Mouse (Mus musculus) bone marrow, adult 2 months (tissue): Measurements from ENCODE around the gene Ccdc88b. TPM values are rescaled to one million over a fixed set of nuclear protein-coding genes. Genes with fewer than 3 reads are reported as not detected.

Experiments
- H3K27ac ChIP-seq: fragments of 200-500 bp; 2 replicates; pipeline ENCODE4 v1.5.1; 2012; ENCODE audit warnings: low read depth, mild to moderate bottlenecking, control low read depth, inconsistent platforms, low read length; ENCODE audit not compliant: control insufficient read depth, poor library complexity, insufficient read depth
- H3K4me1 ChIP-seq: fragments of 200-500 bp; 2 replicates; pipeline ENCODE4 v1.6.1; 2011; ENCODE audit warnings: low read length; ENCODE audit not compliant: control insufficient read depth, insufficient read depth
- H3K4me3 ChIP-seq: fragments of 200-500 bp; replicated peaks from 2 replicates; pipeline ENCODE3; 2011; ENCODE audit warnings: mild to moderate bottlenecking, low read depth, low read length, control low read depth; ENCODE audit not compliant: control insufficient read depth
- CTCF ChIP-seq: fragments of 200-500 bp; IDR thresholded peaks from 2 replicates; pipeline ENCODE4 v1.5.1; 2011; ENCODE audit warnings: low read length, control low read depth; ENCODE audit not compliant: control insufficient read depth, insufficient read depth
- POLR2A ChIP-seq: fragments of 200-500 bp; IDR thresholded peaks from 2 replicates; pipeline ENCODE4 v1.6.1; 2011; ENCODE audit warnings: low read depth, mild to moderate bottlenecking, control low read depth, low read length, borderline replicate concordance; ENCODE audit not compliant: control insufficient read depth
- WGBS: fragments of 180-500 bp; shearing (Covaris S2); methylation state at CpG from one replicate; pipeline ENCODE4 v1.1.7; 2018; 5-methylcytosine and 5-hydroxymethylcytosine counted together
- polyA plus RNA-seq: library from polyadenylated mRNA; stranded (reverse); fragments of >200 nt; gene quantifications from 2 replicates; pipeline ENCODE4 v1.2.4, GENCODE M21; 2011; ENCODE audit warnings: low replicate concordance; ENCODE audit not compliant: missing spikeins, insufficient read depth, insufficient read length

The Ccdc88b gene
- polyA plus RNA-seq, 1 experiment, result 66.6 TPM

DNA sequence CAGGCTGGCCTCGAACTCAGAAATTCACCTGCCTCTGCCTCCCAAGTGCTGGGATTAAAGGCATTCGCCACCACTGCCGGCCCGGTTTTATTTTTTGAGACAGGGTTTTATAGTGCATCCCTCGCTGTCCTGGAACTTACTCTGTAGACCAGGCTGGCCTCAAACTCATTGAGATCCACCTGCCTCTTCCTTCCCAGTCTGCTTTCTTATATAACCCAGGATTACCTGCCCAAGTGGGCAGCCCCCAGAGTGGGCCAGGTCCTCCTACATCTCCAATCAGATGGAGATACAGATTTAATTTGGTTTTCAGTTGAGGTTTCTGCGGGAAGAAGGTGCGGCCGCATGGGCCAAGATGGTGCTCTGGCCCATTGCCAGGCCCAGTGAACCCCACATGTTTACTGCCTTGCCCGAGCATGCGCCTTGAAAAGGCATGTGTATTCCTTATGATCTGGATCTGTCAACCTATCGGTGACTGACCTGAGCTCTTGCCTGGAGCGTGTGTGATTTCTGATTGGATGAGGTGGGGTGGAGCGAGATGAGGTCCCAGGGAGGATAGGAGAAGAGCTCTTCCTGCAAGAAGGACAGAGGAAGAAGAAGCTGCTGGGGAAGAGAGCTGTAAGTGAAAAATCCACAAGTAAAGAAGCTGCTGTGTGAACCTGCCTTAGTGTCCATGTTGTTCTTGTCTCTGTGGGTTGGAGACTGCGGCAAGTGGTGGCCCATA, 35.9 kb upstream of the Ccdc88b start:
- H3K27ac ChIP-seq, result no peak overlapping the region
- TF ChIP-seq POLR2A, result no peak
- no peak for TF ChIP-seq CTCF
- WGBS, result 89% methylated on average over 14 of the region's 14 CpGs
- H3K4me1 ChIP-seq, result no peaks in the 10 kb centered on the region
- H3K4me3 ChIP-seq, result no peak overlapping the region

DNA sequence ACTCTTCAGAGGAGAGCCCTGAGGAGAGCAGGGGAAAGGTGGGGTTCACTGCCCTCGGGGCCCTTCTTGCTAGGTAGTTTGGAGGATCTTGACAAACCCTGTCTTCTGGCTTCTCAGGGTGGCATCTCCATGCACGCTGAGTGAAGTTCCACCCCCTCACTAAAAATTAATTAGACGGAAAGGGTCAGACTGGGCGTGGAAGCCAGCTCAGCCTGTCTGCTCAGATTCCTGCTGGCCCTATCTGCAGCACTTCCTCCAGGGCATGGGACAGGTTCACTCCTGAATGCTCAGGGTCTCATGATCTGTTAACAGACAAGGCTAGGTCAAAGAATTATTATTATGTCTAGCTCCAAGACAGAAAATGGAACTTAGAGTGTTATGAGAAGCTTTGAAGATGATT, 34.5 kb upstream of the Ccdc88b start:
- TF ChIP-seq POLR2A (no peak), CTCF (no peak)
- no peak overlapping the region for H3K4me3 ChIP-seq
- WGBS, result 73% methylated on average over 4 of the region's 4 CpGs
- no peaks in the 10 kb centered on the region for H3K4me1 ChIP-seq
- no peak overlapping the region for H3K27ac ChIP-seq

DNA sequence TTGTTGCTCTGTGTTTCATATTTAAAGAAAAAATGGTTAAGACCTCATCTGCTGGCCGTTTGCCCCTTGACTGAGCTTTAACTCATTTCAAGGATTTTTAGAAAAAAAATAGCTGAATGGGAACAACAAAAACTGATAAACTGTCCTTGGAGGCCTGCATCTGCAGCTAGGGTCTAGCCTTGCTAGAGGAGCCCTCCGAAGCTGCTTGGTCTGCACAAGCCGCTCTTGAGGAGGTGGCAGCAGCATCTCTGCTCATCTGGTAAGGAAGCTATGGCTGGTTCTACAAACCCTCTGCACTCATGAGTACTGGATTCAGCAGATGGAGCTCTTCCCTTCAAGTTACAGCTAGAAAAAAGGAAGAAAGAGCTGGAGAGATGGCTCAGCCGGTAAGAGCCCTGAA, 20.0 kb upstream of the Ccdc88b start:
- 75% methylated on average over 4 of the region's 4 CpGs for WGBS
- Histone ChIP-seq H3K4me1 (no peaks in the 10 kb centered on the region; the same call in none of the 2 replicates), H3K4me3 (no peak overlapping the region), H3K27ac (no peak overlapping the region)
- TF ChIP-seq CTCF (no peak), POLR2A (no peak)

DNA sequence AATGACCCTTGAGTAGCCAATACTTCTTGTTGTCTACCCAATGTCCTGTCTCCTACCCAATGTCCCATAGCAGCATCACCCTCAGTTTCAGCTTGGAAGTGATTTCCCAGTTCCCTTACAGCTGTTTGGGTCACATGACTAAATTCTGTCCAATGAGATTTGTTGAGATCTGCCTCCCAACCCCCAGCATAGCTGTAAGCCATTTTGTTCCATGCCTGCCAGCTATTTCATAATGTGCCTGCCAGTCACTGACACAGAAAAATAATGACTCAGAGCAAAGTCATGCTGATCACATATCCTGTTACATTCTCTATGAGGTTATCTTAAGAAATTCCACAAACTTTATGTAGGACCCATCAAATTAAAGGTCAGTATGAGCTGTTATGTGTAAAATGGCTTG, 18.8 kb upstream of the Ccdc88b start:
- Histone ChIP-seq H3K4me1 (peaks cover 2% of the 10 kb centered on the region), H3K4me3 (no peak overlapping the region), H3K27ac (no peak overlapping the region)
- TF ChIP-seq POLR2A (no peak), CTCF (no peak)

DNA sequence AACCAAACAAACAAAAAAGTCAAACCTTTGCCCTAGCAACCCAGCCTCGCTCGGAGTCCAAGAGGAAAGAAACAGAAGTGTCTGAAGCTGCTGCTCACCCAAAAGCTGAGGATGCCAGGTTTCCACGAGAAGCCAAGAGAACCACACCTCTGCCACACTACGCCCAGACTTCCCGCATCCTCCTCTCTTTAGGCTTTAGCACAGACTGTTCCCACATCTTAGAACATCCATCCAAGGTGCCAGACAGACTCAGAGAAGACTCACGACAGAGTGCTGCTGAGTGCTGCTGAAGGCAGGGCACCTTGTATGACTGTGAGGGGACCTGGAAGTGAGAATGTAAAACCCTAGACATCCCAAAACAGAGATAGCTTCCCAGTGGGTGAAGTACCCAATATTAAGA, 17.8 kb upstream of the Ccdc88b start:
- TF ChIP-seq POLR2A (no peak), CTCF (no peak)
- H3K4me1 ChIP-seq, result peaks cover 3% of the 10 kb centered on the region
- WGBS, result 88% methylated on average over 6 of the region's 6 CpGs
- no peak overlapping the region for H3K4me3 ChIP-seq
- no peak overlapping the region for H3K27ac ChIP-seq

DNA sequence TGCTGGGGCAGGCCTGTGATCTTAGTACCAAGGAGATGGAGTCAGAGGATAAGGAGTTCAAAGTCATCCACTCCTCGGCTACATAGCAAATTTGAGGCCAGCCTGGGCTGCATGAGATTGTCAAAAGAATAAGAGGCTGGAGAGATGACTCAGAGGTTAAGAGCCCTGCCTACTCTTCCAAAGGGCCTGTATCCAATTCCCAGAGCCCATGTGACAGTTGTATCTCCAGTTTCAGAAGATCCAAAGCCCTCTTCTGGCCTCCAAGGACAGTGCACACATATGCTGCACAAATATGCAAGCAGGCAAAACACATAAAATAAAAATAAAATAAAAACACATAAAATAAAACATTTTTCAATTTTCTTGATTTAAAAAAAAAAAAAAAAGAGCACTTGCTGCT, 16.2 kb upstream of the Ccdc88b start:
- 74% methylated on average over 1 of the region's 1 CpGs for WGBS

DNA sequence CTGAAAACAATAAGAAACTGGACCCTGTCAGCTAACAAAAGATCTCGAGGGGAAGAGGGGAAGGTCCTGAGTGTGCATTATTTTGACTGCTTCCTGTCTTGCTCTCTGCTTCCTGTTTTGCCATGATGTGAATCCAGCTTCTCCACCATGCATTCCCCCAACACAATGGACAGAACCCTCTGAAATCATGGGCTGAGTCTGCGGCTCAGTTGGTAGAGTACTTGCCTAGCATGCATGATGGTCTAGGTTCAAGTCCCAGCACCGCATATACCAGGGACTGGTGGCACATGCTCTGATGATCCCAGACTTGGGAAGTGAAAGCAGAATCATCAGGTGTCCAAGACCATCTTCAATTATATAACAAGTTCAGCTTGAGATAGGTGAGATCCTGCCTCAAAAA, 14.7 kb upstream of the Ccdc88b start:
- no peak overlapping the region for H3K27ac ChIP-seq
- H3K4me3 ChIP-seq, result no peak overlapping the region
- WGBS, result 54% methylated on average over 3 of the region's 3 CpGs
- H3K4me1 ChIP-seq, result peaks cover 3% of the 10 kb centered on the region
- TF ChIP-seq CTCF (no peak), POLR2A (no peak)

More for the DNA sequence above, 16.2 kb upstream of the Ccdc88b start:
- no peak overlapping the region for H3K27ac ChIP-seq
- peaks cover 3% of the 10 kb centered on the region for H3K4me1 ChIP-seq
- no peak overlapping the region for H3K4me3 ChIP-seq
- no peak for TF ChIP-seq POLR2A
- TF ChIP-seq CTCF, result no peak

DNA sequence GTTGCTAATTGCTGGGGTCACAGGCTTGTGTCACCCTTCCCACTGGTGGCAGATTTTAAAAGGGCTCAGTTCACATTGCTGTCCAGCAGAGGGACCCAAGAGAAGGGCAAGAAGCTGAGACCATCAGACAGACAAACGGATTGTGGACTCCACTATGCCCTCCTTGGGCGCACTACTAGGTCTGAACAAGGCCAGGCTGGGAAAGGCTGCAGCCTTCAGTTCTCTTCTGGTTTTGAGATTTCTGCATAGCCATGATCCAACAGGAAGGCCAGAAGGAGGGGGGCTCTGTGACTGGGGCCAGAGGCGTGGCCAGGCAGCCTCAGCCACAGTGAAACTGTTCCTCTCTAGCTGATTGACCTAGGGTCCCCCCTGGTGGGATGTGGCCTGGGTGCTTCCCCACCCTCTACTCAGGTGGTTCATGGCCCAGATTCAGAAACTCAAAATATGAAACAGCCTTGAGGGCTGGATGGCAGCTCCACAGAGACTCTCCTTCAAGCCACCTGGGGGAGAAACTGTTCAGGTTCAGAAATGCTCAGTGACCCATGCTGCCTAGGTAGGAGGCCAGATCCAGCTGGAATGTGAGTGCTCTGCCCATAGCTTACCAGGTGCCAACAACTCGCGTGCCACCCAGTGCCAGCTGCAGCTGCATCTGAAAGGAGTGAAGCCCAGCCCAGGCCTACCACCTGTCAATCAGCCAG, 13.7 kb upstream of the Ccdc88b start:
- Histone ChIP-seq H3K27ac (peak overlapping the region; percentile 53), H3K4me1 (peaks cover 3% of the 10 kb centered on the region), H3K4me3 (no peak overlapping the region)
- TF ChIP-seq CTCF (peak; percentile 75), POLR2A (no peak)
- WGBS, result 12% methylated on average over 5 of the region's 5 CpGs

DNA sequence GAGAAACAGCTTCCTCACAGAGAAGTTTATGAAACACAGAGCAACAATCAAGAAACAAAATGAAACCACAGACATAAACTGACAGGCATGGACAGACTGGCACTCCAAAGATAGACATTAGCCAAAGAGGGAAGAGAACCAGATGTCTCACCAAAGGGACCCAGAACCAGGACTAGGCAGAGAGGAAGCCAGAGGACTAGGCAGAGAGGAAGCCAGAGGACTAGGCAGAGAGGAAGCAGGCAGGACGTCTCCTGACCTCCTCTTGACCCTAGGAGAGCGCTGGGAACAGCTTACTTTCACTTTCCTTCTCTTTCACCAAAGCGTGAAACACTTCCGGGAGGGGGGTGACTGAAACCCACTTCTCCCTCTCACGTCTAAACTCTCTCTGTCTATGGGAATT, 11.3 kb upstream of the Ccdc88b start:
- H3K4me1 ChIP-seq, result peaks cover 3% of the 10 kb centered on the region
- 2% methylated on average over 5 of the region's 5 CpGs for WGBS
- H3K4me3 ChIP-seq, result peak overlapping the region; percentile 76
- TF ChIP-seq POLR2A (no peak), CTCF (no peak)
- H3K27ac ChIP-seq, result peak overlapping the region; percentile 78; the same call in 1 of the 2 replicates
